Mouse (Mus musculus): ENCODE measurements around the gene Zfp462. TPM values are rescaled to one million over a fixed set of nuclear protein-coding genes. Genes with fewer than 3 reads are reported as not detected.

The Zfp462 gene
- total and polyA plus RNA-seq, 3 experiments = 0.05 TPM; not detected in 2

DNA sequence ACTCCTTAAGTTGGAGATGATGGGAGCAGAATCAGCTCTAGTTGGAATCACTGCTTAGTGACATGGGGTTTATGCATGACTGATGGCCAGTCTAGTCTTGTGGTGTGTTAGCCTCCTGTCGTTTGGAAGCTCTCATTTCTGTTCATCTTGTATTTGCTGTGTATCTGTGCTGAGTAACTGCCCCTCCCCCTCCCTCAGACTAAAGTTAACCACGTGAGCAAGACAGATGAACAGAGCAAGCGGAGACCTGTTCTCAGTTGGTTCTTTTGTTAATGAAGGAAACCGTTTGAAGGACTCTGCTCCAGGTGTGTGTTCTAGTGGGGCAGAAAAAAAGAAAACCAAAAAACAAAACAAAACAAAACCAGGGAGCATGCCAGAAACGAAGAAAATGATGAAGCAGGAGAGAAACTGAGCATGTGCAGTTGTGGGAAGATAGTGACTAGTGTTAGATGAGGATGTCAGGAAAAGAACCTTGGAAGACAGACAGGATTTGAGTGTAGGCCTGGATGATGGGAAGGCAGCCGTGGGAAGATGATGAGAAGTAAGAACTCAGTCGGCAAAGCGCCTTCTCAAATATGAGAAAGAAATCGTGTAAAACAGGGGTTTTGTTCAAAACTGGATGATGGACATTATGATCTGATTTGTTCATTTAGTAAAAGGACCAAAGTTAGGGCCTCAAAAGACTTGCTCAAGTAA lies 53.4 kb downstream of the Zfp462 start:
- Histone ChIP-seq H3K27me3 (ENCODE audit: insufficient read depth, low read length) (no peaks in the 10 kb centered on the region), H3K4me3 (ENCODE audit: low read depth, low read length) (no peak overlapping the region), H3K9me3 (replicated peaks) (peaks cover 32% of the 10 kb centered on the region), H3K4me1 (ENCODE audit: insufficient read depth, low read depth, low read length) (no peaks in the 10 kb centered on the region), H3K36me3 (replicated peaks) (no peaks in the 10 kb centered on the region)
- ATAC-seq (ENCODE audit: extremely low read depth, insufficient number of reproducible peaks, low FRiP score, poor library complexity, severe bottlenecking) (no peak), DNase-seq (ENCODE audit: low spot score) (no peak)
- TF ChIP-seq GATA2 (IDR thresholded peaks at IDR 0.05; ENCODE audit: borderline replicate concordance, low read depth, low read length) (no peak), POLR2AphosphoS5 (IDR thresholded peaks at IDR 0.05; ENCODE audit: insufficient replicate concordance, low read depth, low read length) (no peak), TAL1 (conservative IDR thresholded peaks at IDR 0.05; ENCODE audit: low read depth, low read length) (no peak), CTCF (IDR thresholded peaks at IDR 0.05; ENCODE audit: low read depth, low read length) (no peak), GATA1 (IDR thresholded peaks at IDR 0.05; ENCODE audit: borderline replicate concordance, low read length) (no peak)

DNA sequence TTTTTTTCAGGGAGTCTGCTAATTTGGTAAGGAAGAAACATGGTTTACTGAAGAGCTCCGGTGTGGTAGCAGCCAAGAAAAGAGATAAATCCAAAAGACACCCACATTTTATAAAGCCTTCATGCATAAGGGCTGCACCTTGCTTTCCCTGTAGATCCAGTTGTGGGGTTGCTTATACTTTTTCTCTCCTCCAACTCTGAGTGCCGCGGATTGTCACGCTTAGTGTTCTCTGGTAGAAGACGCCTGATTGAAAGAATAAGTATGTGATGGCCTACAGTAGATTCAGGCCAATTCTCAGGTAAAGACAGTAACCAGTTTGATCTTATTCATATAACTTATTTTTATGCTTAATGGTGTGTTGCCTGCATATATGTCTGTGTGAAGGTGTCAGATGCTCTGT lies 54.7 kb downstream of the Zfp462 start:
- no peak for DNase-seq (ENCODE audit: low spot score)
- no peak overlapping the region for H3K4me3 ChIP-seq (ENCODE audit: low read depth, low read length)
- no peak for TF ChIP-seq CTCF (IDR thresholded peaks at IDR 0.05; ENCODE audit: low read depth, low read length)
- no peak for TF ChIP-seq GATA1 (IDR thresholded peaks at IDR 0.05; ENCODE audit: borderline replicate concordance, low read length)
- no peak for TF ChIP-seq TAL1 (conservative IDR thresholded peaks at IDR 0.05; ENCODE audit: low read depth, low read length)
- no peak for TF ChIP-seq GATA2 (IDR thresholded peaks at IDR 0.05; ENCODE audit: borderline replicate concordance, low read depth, low read length)
- TF ChIP-seq POLR2AphosphoS5 (IDR thresholded peaks at IDR 0.05; ENCODE audit: insufficient replicate concordance, low read depth, low read length) = no peak
- no peaks in the 10 kb centered on the region for H3K36me3 ChIP-seq (replicated peaks)
- H3K9me3 ChIP-seq (replicated peaks) = peaks cover 29% of the 10 kb centered on the region
- no peaks in the 10 kb centered on the region for H3K27me3 ChIP-seq (ENCODE audit: insufficient read depth, low read length)
- no peaks in the 10 kb centered on the region for H3K4me1 ChIP-seq (ENCODE audit: insufficient read depth, low read depth, low read length)
- no peak for ATAC-seq (ENCODE audit: extremely low read depth, insufficient number of reproducible peaks, low FRiP score, poor library complexity, severe bottlenecking)

DNA sequence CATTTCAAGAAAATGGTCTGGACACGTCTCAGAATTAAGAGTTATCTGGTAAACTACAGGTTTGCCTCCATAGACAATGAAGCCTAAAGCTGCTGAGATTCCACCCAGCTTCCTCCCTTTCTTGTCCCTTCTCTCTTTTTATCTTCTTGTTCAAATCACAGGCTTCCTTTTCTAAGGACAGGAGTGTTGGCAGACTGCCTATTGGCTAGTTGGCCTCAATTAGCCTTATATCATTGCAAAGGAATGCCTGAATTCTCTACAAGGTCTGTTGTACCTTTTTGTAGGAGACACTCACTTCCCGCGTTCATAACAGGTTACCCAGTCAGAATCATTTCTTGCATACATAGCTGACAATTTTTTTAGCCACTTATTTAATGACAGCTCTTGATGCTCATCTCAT lies 56.5 kb downstream of the Zfp462 start:
- H3K9me3 ChIP-seq (replicated peaks) = peaks cover 37% of the 10 kb centered on the region
- ATAC-seq (ENCODE audit: extremely low read depth, insufficient number of reproducible peaks, low FRiP score, poor library complexity, severe bottlenecking) (no peak), DNase-seq (ENCODE audit: low spot score) (no peak)
- TF ChIP-seq POLR2AphosphoS5 (IDR thresholded peaks at IDR 0.05; ENCODE audit: insufficient replicate concordance, low read depth, low read length) (no peak), TAL1 (conservative IDR thresholded peaks at IDR 0.05; ENCODE audit: low read depth, low read length) (no peak), GATA2 (IDR thresholded peaks at IDR 0.05; ENCODE audit: borderline replicate concordance, low read depth, low read length) (no peak), GATA1 (IDR thresholded peaks at IDR 0.05; ENCODE audit: borderline replicate concordance, low read length) (no peak), CTCF (IDR thresholded peaks at IDR 0.05; ENCODE audit: low read depth, low read length) (no peak)
- no peaks in the 10 kb centered on the region for H3K4me1 ChIP-seq (ENCODE audit: insufficient read depth, low read depth, low read length)
- H3K4me3 ChIP-seq (ENCODE audit: low read depth, low read length) = no peak overlapping the region
- H3K27me3 ChIP-seq (ENCODE audit: insufficient read depth, low read length) = no peaks in the 10 kb centered on the region
- H3K36me3 ChIP-seq (replicated peaks) = no peaks in the 10 kb centered on the region

DNA sequence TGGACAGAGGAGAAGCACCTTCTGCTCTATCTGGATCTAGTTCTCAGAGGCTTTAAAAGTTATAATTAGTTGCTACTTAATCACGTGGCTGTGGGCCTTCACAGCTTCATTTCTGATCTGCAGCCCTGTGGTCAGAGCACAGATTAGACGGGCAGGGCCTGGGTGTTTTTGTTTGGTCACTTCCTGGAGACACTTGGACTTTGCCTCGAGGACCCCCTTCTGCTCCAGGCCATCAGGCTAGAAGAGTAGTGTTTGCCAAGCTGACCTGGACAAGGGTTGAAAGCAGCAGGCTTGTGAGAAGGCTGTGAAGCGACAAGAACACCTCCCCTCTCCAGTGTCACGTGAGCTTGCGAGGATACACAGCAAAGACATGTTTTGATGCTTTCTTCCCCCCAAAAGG lies 58.3 kb downstream of the Zfp462 start:
- no peak overlapping the region for H3K4me3 ChIP-seq (ENCODE audit: low read depth, low read length)
- H3K36me3 ChIP-seq (replicated peaks) = no peaks in the 10 kb centered on the region
- TF ChIP-seq TAL1 (conservative IDR thresholded peaks at IDR 0.05; ENCODE audit: low read depth, low read length) (no peak), POLR2AphosphoS5 (IDR thresholded peaks at IDR 0.05; ENCODE audit: insufficient replicate concordance, low read depth, low read length) (no peak), CTCF (IDR thresholded peaks at IDR 0.05; ENCODE audit: low read depth, low read length) (no peak), GATA1 (IDR thresholded peaks at IDR 0.05; ENCODE audit: borderline replicate concordance, low read length) (no peak)
- H3K4me1 ChIP-seq (ENCODE audit: insufficient read depth, low read depth, low read length) = no peaks in the 10 kb centered on the region
- no peaks in the 10 kb centered on the region for H3K27me3 ChIP-seq (ENCODE audit: insufficient read depth, low read length)
- H3K9me3 ChIP-seq (replicated peaks) = peaks cover 37% of the 10 kb centered on the region
- ATAC-seq (ENCODE audit: extremely low read depth, insufficient number of reproducible peaks, low FRiP score, poor library complexity, severe bottlenecking) = no peak
- DNase-seq (ENCODE audit: low spot score) = no peak

DNA sequence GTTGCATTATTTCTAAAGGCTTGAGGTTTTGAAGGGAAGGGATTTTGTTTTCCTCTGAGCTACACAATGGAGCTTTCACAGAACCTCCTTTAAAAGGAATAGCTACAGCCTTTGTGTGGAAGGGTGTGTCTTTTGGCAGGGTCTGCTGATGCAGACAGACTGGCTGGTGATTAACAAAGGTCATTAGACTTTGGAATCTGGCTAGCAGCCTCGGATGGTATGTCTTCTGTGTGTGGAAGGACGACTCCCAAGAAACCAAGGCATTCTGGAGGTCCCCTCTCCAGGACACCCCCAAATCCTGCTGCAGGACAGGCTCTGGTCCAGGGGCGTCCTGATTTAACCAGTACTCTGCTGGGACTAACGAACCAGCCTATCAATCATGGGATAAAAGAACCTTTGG lies 60.2 kb downstream of the Zfp462 start:
- TF ChIP-seq GATA1 (IDR thresholded peaks at IDR 0.05; ENCODE audit: borderline replicate concordance, low read length) (no peak), CTCF (IDR thresholded peaks at IDR 0.05; ENCODE audit: low read depth, low read length) (no peak), POLR2AphosphoS5 (IDR thresholded peaks at IDR 0.05; ENCODE audit: insufficient replicate concordance, low read depth, low read length) (no peak), TAL1 (conservative IDR thresholded peaks at IDR 0.05; ENCODE audit: low read depth, low read length) (no peak), GATA2 (IDR thresholded peaks at IDR 0.05; ENCODE audit: borderline replicate concordance, low read depth, low read length) (no peak)
- Histone ChIP-seq H3K36me3 (replicated peaks) (no peaks in the 10 kb centered on the region), H3K4me3 (ENCODE audit: low read depth, low read length) (no peak overlapping the region), H3K9me3 (replicated peaks) (peaks cover 55% of the 10 kb centered on the region), H3K27me3 (ENCODE audit: insufficient read depth, low read length) (no peaks in the 10 kb centered on the region), H3K4me1 (ENCODE audit: insufficient read depth, low read depth, low read length) (no peaks in the 10 kb centered on the region)
- ATAC-seq (ENCODE audit: extremely low read depth, insufficient number of reproducible peaks, low FRiP score, poor library complexity, severe bottlenecking) (no peak), DNase-seq (ENCODE audit: low spot score) (no peak)

DNA sequence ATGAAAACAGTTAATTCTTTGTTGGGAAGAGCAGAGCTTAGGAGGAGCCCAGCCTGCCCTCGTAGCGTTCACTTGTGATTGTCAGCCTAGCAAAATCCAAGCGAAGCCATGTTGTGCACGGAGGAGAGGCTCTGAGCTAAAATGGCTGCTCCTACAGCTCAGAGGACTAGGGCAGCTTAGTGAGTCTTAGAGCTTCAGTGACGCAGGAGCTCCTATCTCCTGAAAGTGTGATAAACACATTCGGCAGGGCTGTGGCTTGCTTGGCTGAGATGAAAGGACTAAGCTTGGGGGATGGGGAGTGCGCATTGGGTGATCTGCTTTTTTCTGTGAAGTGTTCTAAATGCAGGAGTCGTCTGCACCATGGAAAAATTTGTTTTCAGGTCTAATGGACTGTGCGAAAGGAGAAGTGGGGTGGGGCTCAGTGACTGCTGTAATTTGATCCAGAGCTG lies 60.7 kb downstream of the Zfp462 start:
- Histone ChIP-seq H3K9me3 (replicated peaks) (peaks cover 59% of the 10 kb centered on the region), H3K27me3 (ENCODE audit: insufficient read depth, low read length) (no peaks in the 10 kb centered on the region), H3K36me3 (replicated peaks) (no peaks in the 10 kb centered on the region), H3K4me1 (ENCODE audit: insufficient read depth, low read depth, low read length) (no peaks in the 10 kb centered on the region), H3K4me3 (ENCODE audit: low read depth, low read length) (no peak overlapping the region)
- ATAC-seq (ENCODE audit: extremely low read depth, insufficient number of reproducible peaks, low FRiP score, poor library complexity, severe bottlenecking) (no peak), DNase-seq (ENCODE audit: low spot score) (no peak)
- TF ChIP-seq GATA1 (IDR thresholded peaks at IDR 0.05; ENCODE audit: borderline replicate concordance, low read length) (no peak), POLR2AphosphoS5 (IDR thresholded peaks at IDR 0.05; ENCODE audit: insufficient replicate concordance, low read depth, low read length) (no peak), GATA2 (IDR thresholded peaks at IDR 0.05; ENCODE audit: borderline replicate concordance, low read depth, low read length) (no peak), TAL1 (conservative IDR thresholded peaks at IDR 0.05; ENCODE audit: low read depth, low read length) (no peak), CTCF (IDR thresholded peaks at IDR 0.05; ENCODE audit: low read depth, low read length) (no peak)

All from G1E (cell line).